Mouse (Mus musculus) heart, embryonic 15.5 days (tissue): Measurements from ENCODE around the gene Pdilt. TPM values are rescaled to one million over a fixed set of nuclear protein-coding genes. Genes with fewer than 3 reads are reported as not detected.

ENCODE experiments used
- ATAC-seq: fragments of 200-750 bp; cut with Nextera tagmentation; replicated peaks from 2 replicates; pipeline ENCODE4 v1.8.0; 2017; ENCODE audit warnings: low read depth, moderate TSS enrichment; ENCODE audit not compliant: insufficient number of reproducible peaks, insufficient read depth, low FRiP score
- H3K27ac ChIP-seq: fragments of 300-500 bp; sonication (generic); 2 replicates; pipeline ENCODE4 v1.5.1; 2015; ENCODE audit warnings: mild to moderate bottlenecking, inconsistent platforms
- H3K27me3 ChIP-seq: fragments of 300-500 bp; sonication (generic); 2 replicates; pipeline ENCODE4 v1.6.1; 2015; ENCODE audit warnings: inconsistent platforms
- H3K36me3 ChIP-seq: fragments of 300-500 bp; sonication (generic); 2 replicates; pipeline ENCODE4 v1.6.1; 2015; ENCODE audit warnings: mild to moderate bottlenecking, inconsistent platforms
- H3K4me1 ChIP-seq: fragments of 300-500 bp; sonication (generic); replicated peaks from 2 replicates; pipeline ENCODE4 v1.6.1; 2015; ENCODE audit warnings: inconsistent platforms
- H3K4me2 ChIP-seq: fragments of 300-500 bp; sonication (generic); 2 replicates; pipeline ENCODE4 v1.6.1; 2015; ENCODE audit warnings: inconsistent platforms, mild to moderate bottlenecking, moderate library complexity
- H3K4me3 ChIP-seq: fragments of 300-500 bp; sonication (generic); 2 replicates; pipeline ENCODE4 v1.5.1; 2015; ENCODE audit warnings: mild to moderate bottlenecking, inconsistent platforms
- H3K9ac ChIP-seq: fragments of 300-500 bp; sonication (generic); 2 replicates; pipeline ENCODE4 v1.6.1; 2015; ENCODE audit warnings: mild to moderate bottlenecking, inconsistent platforms
- H3K9me3 ChIP-seq: fragments of 300-500 bp; sonication (generic); replicated peaks from 2 replicates; pipeline ENCODE4 v1.6.1; 2016; ENCODE audit warnings: inconsistent platforms
- WGBS: fragments of 180-500 bp; shearing (Covaris S2); methylation state at CpG from one replicate; pipeline ENCODE4 v1.1.7; 2015; ENCODE audit warnings: mixed read lengths; 5-methylcytosine and 5-hydroxymethylcytosine counted together
- polyA plus RNA-seq: library from polyadenylated mRNA; unstranded; fragments of >200 nt; fragmentation: Nextera tagmentation; extraction: Ambion mirVana; gene quantifications from 2 replicates; pipeline ENCODE4 v1.2.1, GENCODE M21; 2015

The Pdilt gene
- polyA plus RNA-seq, 1 experiment from 2014 or later: not detected

DNA sequence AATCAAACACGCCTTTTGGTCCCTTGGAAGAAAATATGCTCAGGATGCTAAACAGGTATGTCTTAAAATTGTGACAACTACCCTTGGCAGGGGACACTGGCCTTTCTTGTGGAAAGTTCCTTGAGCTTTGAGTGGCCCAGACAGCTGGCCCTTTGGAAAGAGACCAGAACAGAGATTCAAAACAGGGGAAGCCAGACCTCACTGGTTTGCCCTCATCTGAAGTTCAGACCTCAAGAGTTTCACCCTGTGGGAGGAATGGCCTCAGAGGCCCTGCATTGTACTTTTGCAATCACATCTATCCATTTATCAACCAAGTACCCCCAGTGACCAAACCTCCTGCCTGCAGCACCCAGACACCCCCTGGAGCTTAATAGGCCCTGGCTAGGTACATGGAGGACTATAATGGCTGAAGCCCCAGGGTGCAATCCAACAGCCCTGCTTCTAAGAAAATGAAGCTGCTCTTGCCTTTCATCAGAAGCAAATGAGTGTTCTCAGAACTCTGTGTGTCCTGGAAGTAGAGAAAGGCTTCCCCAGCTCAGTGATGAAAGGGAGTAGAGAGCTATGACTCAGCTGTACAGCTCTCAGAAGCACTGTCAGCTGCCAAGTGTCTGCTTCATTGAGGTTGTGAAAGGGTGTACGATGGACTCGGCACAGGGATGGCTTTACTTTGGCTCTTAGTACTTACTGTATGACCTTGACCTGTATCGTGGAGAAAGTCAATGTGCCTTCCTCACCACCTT lies 33.1 kb downstream of the Pdilt start:
- H3K36me3 ChIP-seq: no peaks in the 10 kb centered on the region
- H3K27ac ChIP-seq: no peak overlapping the region
- 60% methylated on average over 4 of the region's 4 CpGs for WGBS
- no peaks in the 10 kb centered on the region for H3K27me3 ChIP-seq
- H3K4me2 ChIP-seq: no peak overlapping the region
- H3K4me3 ChIP-seq: no peak overlapping the region
- no peaks in the 10 kb centered on the region for H3K9me3 ChIP-seq
- H3K9ac ChIP-seq: no peak overlapping the region
- H3K4me1 ChIP-seq: no peaks in the 10 kb centered on the region
- ATAC-seq: no peak

DNA sequence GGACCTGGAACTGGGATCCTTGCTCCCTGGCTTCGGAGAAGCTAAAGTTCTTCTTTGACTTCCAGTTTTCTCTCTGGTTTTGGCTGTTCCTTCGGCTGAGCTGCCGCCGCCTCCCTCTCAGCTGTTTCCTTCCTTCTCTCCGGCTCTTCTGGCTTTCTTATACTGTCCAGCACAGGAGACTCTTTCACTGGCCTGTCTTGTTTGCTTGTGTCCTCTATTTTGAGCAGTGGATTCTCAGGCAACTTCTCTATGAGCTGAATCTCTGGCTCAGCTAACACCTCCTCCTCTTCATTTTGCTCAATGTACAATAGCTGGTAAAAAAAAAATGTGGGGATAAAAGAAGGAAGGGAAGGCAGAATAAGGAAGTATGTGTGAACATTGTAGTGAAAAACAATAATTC lies 36.6 kb downstream of the Pdilt start:
- Histone ChIP-seq H3K4me1 (no peaks in the 10 kb centered on the region), H3K4me3 (no peak overlapping the region), H3K9ac (no peak overlapping the region), H3K36me3 (no peaks in the 10 kb centered on the region), H3K9me3 (no peaks in the 10 kb centered on the region), H3K4me2 (no peak overlapping the region), H3K27me3 (no peaks in the 10 kb centered on the region), H3K27ac (no peak overlapping the region)
- 84% methylated on average over 5 of the region's 5 CpGs for WGBS
- no peak for ATAC-seq

DNA sequence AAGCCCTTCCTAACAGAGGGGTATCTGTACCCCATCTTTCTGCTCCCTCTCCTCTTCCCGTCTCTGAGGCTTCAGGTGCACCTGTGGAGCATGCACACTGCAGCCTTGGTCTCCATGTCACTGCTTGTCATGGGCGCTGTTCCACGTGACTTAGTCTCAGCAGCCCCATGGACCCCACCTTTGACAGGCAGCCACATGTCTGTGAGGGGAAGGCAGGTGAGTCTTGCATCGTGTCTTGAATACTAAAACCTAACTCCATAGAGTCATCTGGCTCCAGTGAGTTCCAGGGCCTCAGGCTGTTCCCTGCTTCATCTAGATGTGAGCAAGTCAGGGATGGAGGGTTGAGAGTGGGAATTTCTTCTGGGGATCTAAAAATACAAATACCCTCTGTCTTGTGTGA lies 39.1 kb downstream of the Pdilt start:
- Histone ChIP-seq H3K4me1 (no peaks in the 10 kb centered on the region), H3K4me3 (no peak overlapping the region), H3K9ac (no peak overlapping the region), H3K4me2 (no peak overlapping the region), H3K27ac (no peak overlapping the region), H3K9me3 (no peaks in the 10 kb centered on the region), H3K36me3 (no peaks in the 10 kb centered on the region), H3K27me3 (no peaks in the 10 kb centered on the region)
- no peak for ATAC-seq
- 72% methylated on average over 4 of the region's 4 CpGs for WGBS

DNA sequence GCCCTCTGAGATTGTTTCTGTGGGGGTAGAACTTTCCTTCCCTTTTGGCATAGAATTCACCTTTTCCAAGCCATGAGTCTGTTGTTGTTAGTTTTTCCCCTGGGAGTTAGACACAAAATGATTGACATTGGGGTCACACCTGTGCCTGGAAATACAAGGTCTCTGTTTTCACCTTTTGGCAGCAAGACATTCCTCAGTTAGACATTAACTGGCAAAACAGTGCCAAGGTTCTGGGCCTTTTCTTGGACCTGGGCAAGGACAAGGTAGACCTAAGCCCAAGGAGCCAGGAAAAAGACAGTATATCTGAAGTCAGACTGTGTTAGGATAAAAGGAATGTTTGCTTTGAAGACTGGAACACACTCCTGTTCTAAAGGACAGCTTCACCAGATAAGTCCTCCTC lies 44.0 kb downstream of the Pdilt start, which contains the start of gene Umod:
TSS of gene Umod (minus strand) at position 27 of the 400 bp plus-strand sequence.
- Histone ChIP-seq H3K27me3 (no peaks in the 10 kb centered on the region), H3K4me2 (no peak within 1 kb of the TSS), H3K36me3 (no peaks in the 10 kb centered on the region), H3K9ac (no peak within 1 kb of the TSS), H3K9me3 (no peaks in the 10 kb centered on the region), H3K4me3 (no peak within 1 kb of the TSS), H3K27ac (no peak within 1 kb of the TSS), H3K4me1 (no peaks in the 10 kb centered on the region)
- ATAC-seq: no peak

DNA sequence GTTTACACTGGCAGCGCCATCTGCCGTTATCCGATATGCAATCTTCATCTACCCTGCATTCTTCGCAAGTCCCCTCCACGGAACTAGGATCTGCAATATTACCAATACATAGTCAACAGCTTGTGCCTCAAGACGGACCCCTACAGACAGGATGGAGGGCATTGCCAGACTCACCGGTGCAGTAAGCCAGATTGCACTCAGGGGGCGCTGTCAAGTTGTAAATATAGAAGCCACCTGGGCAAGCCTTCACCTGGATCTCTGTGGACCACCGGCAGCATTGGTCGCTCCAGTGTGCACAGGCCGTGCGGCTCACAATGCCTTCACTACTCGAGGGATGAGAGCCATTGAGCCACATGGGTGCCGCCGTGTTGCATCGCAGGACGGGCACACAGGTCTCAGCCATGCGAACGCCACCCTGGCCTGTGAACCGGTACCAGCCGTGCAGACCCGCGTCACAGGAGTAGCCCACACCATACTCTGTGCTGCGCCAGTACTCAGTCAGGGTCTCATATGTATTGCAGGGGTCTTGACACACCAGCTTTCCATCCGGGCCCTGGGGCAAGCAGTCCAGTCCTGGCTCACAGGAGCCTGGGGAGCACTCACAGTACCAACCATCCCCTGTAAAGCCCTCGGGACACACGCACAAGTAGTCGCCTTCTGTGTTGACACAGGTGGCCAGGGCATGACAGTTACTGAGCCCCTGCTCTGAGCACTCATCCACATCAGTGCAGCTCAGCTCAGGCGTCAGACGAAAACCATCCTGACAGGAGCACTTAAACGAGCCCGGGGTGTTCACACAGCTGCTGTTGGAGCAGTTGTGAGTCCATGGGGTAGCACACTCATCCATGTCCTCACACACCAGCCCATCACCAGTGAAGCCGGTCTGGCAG lies 46.5 kb downstream of the Pdilt start:
- no peak overlapping the region for H3K4me2 ChIP-seq
- no peaks in the 10 kb centered on the region for H3K4me1 ChIP-seq
- H3K9ac ChIP-seq: no peak overlapping the region
- no peak overlapping the region for H3K4me3 ChIP-seq
- H3K36me3 ChIP-seq: no peaks in the 10 kb centered on the region
- no peaks in the 10 kb centered on the region for H3K9me3 ChIP-seq
- no peaks in the 10 kb centered on the region for H3K27me3 ChIP-seq
- no peak for ATAC-seq
- H3K27ac ChIP-seq: no peak overlapping the region
- WGBS: 69% methylated on average over 33 of the region's 33 CpGs

DNA sequence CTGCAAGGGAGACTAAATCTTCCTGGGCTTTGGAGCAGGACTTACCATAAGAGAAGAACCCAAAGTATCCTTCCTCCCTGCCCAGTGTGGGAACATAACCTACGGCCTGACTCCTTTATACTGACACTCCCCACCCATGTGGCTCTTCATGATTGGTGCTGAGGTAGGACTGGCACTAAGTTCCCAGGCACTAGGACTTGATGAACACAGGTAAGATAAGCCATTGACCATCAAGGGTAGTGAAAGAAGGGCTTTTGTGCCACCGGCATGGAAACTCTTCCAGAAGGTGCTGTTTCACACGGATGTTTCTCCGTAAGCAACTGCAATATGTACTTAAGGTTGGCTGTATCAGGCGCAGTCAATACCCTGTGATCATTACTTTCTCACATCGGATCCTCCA lies 64.1 kb downstream of the Pdilt start, which contains the start of gene Gp2:
TSS of gene Gp2 (minus strand) at position 101 of the 400 bp plus-strand sequence.
- no peaks in the 10 kb centered on the region for H3K36me3 ChIP-seq

DNA sequence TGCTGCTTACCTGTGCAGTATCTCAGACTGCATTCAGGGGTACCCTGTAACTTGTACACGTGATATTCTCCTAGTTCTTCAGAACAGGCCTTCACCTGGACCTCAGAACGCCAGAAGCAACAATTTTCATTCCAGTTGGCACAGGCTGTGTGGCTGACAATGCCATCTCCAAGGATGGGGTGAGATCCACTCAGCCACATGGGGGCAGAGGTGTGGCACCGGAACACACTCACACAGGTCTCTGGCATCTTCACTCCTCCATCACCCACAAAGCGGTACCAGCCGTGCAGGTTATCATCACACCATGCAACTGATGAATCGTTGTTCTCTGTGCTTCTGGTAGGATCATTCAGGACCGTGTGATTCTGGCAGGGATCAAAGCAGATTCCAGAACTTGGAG lies 69.1 kb downstream of the Pdilt start:
- Histone ChIP-seq H3K9ac (no peak overlapping the region), H3K27ac (no peak overlapping the region), H3K4me2 (no peak overlapping the region), H3K36me3 (no peaks in the 10 kb centered on the region), H3K4me1 (no peaks in the 10 kb centered on the region), H3K9me3 (no peaks in the 10 kb centered on the region), H3K27me3 (no peaks in the 10 kb centered on the region), H3K4me3 (no peak overlapping the region)
- 74% methylated on average over 7 of the region's 7 CpGs for WGBS
- no peak for ATAC-seq

More for the DNA sequence above, 64.1 kb downstream of the Pdilt start, which contains the start of gene Gp2:
- H3K9me3 ChIP-seq: no peaks in the 10 kb centered on the region
- no peaks in the 10 kb centered on the region for H3K4me1 ChIP-seq
- ATAC-seq: no peak
- H3K4me3 ChIP-seq: no peak within 1 kb of the TSS
- H3K4me2 ChIP-seq: no peak within 1 kb of the TSS
- WGBS: 87% methylated on average over 6 of the region's 6 CpGs
- no peak within 1 kb of the TSS for H3K9ac ChIP-seq
- no peaks in the 10 kb centered on the region for H3K27me3 ChIP-seq
- H3K27ac ChIP-seq: no peak within 1 kb of the TSS

DNA sequence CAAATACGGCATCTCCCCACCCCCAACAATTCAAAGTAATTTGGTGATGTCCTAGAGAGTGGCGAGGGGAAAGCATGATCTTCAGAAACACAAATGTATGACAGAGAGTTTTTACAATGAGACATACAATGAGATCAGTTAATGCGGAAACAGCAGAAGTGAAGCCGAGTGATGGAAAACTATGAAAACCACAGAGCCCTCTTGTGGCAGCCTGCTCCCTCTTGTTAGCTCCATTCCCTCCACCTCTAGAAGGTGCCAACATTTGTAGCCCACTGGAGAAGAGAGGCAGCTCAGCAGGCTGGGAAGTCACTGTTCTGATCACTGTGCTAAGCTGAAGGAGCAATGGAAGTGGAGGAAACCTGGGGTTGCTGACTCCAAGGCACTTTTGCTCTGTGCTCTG lies 79.4 kb downstream of the Pdilt start:
- no peak for ATAC-seq
- Histone ChIP-seq H3K27ac (no peak overlapping the region), H3K4me3 (no peak overlapping the region), H3K4me2 (no peak overlapping the region), H3K9ac (no peak overlapping the region), H3K9me3 (no peaks in the 10 kb centered on the region), H3K36me3 (no peaks in the 10 kb centered on the region), H3K27me3 (no peaks in the 10 kb centered on the region), H3K4me1 (no peaks in the 10 kb centered on the region)
- 63% methylated on average over 4 of the region's 4 CpGs for WGBS

DNA sequence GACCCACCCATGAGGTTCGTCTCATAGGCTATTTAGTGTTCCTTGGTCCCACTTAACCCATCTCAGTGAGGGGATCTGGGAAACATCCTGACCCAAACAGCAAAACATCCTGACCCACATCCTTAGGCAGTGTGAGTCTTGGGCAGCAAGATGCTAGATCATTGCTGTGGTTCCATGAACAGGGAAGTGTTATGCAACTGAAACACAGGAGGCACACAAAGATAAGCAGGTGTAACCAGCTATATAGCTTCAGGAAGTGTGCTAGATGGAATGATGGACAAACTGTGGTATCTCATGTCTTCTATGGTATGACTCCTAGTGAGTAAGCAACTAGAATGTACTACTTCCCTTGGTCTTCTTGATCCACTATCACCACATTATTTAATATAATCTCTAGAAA lies 81.4 kb downstream of the Pdilt start:
- WGBS: 60% methylated on average over 1 of the region's 1 CpGs
- H3K4me2 ChIP-seq: no peak overlapping the region
- no peak for ATAC-seq
- no peaks in the 10 kb centered on the region for H3K36me3 ChIP-seq
- H3K27me3 ChIP-seq: no peaks in the 10 kb centered on the region
- H3K4me1 ChIP-seq: no peaks in the 10 kb centered on the region
- no peak overlapping the region for H3K9ac ChIP-seq
- H3K4me3 ChIP-seq: no peak overlapping the region
- H3K27ac ChIP-seq: no peak overlapping the region
- H3K9me3 ChIP-seq: no peaks in the 10 kb centered on the region
